Mouse (Mus musculus): ENCODE results near the gene Rd3.

The Rd3 gene

DNA sequence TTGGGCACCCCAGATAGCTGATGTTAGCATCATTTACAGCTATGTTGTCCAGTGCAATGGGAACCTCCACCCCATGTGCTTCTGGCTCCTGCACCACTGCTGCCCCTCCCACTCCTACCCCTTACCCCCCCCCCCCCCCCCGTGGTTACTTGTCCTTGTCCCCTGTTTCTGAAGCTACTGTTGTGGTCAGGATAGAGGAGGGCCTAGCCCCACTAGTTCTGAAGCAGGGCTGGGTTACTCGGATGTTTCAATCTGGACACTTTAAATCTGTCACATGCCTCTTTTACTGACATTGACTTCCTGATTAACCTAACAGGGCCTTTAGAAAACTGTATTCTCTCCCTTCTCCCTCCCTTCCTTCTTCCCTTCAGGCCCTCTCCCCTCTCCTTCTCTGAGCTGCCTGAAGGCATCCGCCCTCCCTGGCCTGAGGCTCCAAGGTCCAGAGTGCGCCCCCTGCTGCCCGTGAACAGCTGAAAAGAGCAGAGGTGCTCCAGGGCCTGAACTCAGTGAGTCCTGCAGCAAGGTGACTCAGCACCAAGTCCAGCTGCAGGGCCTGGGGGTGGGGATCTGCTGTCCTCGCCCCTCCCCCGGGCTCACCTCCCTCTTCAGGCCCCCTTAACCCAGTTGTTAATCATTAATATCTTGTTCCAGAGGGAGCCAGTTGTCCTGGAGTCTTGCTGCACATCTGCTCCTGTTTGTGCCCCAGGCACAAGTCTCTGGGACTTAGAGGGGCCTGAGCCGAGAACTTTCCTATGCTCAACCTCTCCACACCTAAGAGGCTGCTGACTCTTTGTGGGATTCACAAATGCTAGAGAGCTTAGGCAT is 13.0 kb upstream of the Rd3 start:
- DNase-seq (ENCODE audit: low read depth), result peak; percentile 85

DNA sequence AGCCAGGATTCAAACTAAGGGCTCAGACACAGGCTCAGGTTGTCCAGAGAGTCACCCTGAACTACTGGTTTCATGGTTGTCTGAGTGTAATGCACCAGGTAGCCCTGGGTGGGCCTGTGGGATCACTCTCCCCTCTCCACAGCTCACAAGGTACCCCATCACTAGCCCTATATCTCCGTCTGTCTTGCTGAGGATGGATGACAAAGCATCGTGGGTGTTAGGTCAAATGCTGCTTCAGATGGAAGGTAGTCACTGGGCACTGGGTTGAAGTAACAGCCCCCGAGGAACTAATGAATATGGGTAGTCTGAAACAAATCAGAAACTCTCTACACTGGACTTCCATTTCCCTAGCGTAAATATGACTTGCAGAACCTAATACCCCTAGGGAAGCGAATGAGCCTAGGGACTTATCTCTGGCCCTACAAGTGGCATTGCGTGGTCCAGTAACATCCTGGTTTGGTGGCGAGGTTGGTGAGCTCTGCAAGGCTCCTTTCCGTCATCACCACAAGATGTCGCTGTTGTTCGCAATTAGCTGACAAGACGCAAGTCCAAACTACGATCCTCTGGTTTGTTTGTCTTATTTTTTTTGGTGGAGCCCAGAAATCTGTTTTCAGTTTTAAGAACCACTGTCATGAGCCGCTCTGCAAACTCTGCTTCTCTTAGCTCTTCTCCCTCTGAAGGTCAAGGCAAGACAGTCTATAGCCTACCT is 12.2 kb upstream of the Rd3 start:
- DNase-seq (ENCODE audit: low read depth), result peak; percentile 90

DNA sequence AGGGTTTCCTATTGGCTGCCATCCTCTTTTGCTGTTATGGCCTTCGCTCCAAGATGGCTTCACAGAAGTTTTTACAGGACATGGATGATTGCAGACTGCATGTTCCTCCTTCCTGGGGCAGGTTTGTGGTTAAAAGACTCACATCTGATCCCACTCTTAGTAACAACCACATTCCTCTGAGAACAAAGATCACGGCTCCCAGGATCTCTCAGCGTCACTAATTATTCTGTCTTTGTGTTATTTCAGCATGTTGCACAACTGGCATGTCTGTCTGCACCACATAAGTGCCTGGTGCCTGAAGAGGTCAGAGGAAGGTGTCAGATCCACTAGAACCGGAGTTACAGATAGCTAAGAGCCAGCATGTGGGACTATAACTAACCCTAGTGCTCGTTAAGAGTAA is 7.2 kb upstream of the Rd3 start:
- DNase-seq (ENCODE audit: low read depth), result no peak

DNA sequence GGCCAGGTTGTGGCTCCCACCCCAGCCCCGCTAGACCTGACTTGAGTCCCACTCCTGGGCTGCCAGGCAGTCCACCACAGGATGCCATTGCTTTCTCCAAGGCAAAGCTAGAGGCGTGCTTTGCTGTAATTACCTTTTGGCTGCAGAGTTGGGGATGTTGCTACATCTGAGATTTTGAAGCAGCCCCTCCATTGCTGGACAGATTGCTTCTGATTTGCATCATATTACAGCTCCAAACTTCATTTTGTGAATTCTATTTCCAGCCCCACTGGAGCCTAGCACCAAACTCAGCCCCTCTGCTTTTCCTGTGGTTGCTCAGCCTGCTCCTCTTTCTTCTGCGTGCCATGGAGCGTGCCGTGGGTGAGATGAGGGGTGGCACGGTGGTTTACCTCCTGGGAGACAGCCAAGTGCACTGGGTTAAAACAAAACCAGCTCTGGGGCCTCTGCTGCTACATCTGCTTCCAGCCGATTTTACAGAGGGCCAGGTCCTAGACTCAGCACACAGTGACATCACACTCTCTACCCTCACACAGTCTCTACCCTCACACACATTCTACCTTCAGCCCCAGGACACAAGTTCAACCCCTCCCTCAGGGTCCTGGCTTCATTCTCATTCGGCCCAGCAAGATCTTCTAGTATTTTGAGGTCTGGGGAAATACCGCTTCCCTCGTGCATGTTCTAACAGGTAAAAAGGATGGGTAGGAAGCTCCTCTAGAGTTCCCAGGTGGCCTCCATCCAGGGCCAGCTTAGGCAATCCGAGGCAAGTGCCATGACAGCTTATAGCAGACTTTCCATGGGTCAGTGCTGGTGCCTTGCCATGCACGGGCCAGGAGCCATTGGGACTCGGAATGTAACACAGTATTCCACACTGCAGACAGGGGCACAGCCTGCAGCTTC is 2.4 kb upstream of the Rd3 start:
- DNase-seq (ENCODE audit: low read depth), result no peak

DNA sequence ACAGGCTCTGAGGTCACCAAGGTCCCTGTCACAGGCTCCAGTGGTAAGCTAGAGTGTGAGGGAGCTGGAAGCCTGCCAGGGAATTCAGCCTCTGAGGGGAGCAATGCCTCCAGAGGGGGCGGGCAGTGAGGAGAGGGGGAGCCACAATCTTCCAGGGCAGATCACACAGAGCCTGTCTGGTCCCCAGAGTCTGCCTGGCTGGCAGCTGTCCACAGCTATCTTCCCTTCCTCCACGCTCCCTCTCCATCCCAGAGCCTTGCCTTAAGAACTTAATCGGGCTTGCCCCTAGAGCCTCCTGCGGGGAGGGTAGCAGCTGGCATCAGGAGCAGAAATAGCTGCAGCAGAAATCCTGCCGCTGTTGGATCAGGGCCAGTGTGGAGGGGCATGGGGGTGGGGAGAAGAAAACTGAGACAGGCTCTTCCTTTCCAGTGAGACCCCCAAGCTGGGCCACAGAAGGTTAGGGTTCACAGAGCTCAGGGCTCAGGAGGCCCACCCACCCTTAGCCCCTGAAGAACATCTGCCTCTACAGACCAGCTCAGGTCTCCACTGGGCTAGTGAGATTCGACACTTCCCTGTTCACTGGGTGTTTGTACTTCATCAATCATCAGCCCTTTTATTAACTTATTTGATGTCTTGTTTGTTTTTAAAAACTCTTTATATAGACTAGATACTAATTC is 4.4 kb downstream of the Rd3 start:
- no peak for DNase-seq (ENCODE audit: low read depth)

DNA sequence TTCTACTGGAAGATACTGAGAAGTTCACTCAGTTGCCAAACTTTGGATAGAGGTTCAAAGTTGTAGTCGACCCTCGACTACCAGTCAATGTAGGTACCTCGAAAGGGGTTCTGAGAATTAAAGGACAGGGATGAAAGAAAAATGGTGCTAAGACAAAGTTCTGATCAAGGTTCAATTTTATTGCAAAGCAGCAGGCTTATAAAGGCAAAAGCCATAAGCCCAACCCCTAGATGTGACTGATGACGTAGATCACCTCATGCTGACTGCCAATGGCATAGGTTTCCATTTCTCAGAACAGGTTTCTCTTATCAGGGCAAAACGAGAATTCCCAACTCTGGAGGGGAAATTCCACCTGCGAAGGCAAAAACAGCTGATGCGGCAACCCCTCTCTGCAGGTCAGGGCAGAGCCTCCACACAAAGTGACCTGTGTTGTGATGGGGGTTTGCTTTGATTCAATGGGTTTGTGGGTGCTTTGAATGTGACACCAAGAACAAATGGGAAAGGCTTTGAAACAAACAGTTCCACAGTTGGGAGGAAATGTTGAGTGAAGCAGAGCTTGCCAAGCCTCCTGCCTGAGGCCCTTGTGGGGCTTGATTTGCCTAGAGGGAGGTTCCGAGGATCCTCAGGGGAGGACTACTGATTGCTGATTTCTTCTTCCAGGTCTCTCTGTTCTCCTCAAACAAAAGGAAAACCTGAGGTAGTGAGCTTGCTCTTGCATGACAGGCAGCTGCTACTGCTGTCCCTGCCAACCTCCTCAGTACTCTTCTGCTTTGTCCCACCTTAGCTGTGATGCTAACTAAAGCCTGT is 9.7 kb downstream of the Rd3 start:
- no peak for DNase-seq (ENCODE audit: low read depth)

DNA sequence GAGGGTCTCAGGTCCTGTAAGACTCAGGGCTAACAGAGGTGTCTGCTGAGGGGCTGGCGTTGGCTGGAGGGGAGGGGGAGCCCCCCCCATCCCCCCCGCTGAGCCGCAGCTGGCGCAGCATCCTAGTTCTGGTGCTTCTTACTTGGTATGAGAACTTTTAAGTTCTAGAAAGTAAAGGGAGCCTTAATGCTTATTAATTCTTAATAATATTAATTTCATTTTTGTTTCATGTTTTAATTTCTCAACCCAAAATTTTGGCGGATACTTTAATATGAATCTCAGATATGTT is 10.3 kb downstream of the Rd3 start:
- DNase-seq (ENCODE audit: low read depth), result no peak

DNA sequence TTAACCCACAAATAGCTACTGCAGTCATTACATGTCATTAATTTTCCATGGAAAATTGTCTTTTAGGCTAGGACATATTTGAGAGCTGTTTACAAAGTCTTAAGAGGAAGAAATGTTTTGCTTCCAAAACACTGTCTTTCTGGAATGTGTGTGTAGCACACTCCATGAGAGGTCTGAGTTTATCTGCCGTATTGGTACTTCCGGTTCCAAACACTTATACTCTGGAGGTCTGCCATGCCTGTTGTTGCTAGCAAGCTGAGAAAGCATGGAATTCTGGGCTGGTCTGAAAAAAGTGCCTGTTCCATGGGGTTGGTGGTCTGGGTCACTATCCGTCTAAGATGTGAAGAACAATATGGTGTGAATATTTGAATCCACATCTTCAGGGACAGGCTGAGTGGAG is 11.5 kb downstream of the Rd3 start:
- no peak for DNase-seq (ENCODE audit: low read depth)

DNA sequence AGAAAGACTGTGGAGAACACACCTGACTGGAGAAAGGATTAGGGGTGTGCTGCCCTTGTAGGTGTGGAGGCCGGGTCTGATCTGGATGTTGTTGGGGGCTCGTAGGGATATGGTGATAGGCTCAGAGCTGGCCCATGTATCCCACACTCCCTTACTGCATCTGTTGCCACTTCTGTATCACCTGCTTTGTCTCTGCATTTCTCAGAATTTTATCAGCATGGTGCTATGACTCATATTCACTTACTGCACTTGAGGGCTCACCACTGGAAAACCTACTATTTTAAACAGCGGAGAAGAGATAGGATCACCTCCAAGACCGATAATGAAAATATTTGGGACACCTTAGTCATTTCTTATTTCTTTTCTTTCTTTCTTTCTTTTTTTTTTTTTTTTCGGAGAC is 11.9 kb downstream of the Rd3 start:
- DNase-seq (ENCODE audit: low read depth), result peak; percentile 5

DNA sequence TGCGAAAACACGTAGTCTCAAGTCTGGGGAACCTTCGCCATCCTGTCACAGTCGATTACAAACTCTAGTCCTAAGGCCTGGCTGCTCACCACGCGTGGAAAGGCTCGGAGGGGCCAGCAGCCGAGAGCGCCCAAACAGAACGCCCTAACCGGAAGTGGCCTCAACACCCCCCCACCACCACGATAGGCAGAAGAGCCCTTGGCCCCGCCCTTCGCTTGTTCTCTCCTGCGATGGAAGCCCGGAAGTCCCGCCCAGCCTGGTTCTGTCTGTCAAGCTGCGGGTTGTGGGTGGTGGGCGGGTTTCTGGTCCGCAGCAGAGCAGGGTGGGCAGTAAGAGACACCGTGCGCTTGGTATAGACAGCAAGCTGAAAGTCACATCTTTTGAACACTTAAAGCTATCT is 12.8 kb downstream of the Rd3 start:
- DNase-seq (ENCODE audit: low read depth), result peak; percentile 95

DNA sequence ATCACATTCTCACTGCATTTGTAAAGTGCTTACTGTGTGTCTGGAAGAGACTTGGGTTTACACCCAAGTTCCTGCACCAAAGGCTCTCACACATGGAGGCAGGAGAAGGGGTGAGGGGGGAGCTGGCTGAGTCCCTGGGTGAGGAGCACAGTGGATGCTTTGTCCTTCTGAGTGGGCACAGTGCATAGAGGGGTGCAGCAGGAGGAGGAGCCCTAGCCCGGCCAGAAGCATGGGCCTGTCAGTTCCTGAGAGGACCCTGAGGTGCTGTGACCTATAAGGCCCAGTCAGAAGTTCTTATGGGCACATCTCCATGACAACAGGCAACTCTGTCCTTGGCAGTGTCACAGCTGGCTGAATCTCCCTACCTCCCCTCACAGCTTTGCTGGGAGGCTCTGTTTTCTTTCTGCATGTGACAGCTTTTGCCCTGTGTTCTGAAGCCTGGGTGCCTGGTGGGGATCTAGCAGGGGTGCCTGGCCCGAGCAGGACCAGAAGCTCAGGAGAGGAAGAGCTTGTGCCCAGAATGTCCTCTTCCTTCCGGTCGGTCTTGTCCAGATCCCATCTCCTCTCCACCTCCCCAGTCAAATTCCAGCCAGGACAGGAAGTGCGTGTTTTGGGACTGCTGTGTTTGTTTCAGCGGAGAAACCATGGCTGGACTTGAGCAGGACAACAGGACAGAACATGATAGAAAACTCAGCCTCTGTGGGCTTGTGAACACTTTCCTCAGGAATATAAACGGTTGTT is 15.0 kb downstream of the Rd3 start:
- no peak for DNase-seq (ENCODE audit: low read depth)

DNA sequence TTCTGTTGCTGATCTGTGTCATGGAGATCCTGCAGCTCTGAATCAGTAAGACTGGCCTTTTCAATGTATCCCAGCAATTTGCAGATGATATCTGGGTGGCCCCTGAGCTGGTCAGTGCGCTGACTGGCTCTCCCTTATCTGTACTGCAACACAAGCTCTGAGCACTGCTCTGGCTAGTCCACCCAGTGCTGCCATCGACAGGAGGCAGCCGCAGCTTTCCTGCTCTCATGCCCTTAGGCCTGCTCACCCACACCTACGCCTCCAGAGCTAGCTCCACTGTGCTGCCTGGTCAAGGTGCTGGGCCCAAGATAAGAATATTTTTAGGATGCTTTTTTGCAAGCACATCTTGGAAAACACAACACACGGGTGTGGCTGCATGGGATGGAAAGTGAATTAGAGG is 17.3 kb downstream of the Rd3 start:
- no peak for DNase-seq (ENCODE audit: low read depth)

DNA sequence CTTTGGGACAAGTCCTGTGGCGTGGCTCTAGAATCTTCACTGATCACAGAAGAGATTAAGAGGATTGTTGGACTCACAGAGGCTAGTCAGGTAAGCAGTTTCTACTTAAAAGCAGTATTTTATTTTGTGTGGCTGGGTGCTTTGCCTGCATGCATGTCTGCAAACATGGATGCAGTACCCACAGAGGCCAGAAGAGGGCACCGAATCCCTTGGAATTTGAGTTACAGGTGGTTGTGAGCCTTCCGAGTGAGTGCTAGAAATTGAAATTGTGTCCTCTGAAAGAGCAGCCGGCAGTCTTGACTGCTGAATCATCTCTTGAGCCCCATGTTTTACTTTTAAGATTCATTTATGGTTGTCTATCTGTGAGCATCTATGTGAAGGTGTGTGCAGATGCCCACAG is 18.3 kb downstream of the Rd3 start:
- DNase-seq (ENCODE audit: low read depth), result peak; percentile 84

DNA sequence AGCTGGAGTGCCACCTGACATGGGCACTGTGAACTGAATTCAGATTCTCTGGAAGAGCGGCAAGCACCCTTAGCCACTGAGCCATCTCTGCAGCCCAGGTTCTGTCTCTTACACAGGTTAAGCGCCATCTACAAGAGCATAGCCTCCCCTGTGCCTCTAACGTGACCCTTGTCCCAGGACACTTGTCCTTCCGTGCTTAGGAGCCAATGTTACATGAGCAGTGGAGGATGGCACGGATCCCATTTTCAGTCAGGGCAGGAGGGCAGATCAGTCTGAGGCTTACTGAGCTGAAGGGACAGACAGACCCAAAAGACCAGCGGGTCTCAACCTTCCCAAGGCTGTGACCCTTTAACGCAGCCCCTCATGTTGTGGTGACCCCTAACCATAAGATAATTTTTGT is 18.7 kb downstream of the Rd3 start:
- DNase-seq (ENCODE audit: low read depth), result no peak

DNA sequence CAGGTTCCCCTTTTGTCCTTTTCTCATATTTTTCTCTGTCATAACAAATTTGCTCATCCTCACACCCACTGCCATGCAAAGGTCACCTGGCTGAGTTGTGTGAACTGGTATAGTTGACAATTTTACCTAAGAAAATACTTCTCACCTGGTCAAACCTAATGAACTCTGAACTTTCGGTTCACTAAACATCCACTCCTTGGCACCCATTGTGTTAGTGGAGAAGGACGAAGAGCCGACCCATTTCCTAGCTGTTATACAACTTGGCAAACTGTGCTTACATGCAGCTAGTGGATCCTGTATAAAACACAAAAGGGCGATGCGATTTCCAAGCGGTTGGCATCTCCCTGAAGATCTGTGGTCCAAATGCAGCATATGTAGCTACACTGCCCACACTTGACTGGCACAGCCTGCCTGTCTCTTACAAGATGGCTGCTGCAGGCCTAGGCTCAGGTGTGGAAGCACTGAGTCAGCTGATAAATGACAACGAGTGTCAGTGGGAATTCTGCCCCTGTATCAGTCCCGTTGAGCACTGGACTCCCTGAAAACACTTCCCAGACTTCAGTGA is 19.5 kb downstream of the Rd3 start:
- DNase-seq (ENCODE audit: low read depth), result peak; percentile 5

DNA sequence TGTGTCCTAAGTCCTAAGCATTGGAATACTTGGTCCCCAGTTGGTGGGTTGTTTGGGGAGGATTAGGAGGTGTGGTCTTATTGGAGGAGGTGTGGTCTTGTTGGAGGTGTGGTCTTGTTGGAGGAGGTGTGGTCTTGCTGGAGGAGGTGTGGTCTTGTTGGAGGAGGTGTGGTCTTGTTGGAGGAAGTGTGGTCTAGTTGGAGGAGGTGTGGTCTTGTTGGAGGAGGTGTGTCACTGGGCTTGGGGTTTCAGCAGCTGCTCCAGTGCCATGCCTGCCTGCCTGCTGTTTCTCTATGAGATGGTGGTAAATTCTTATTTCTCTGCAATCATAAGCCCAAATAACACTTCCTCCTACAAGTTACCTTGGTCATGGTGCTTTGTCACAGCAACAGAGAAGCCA is 21.9 kb downstream of the Rd3 start:
- DNase-seq (ENCODE audit: low read depth), result peak; percentile 37

Measured in naive thymus-derived CD4-positive, alpha-beta T cell, adult 2 months (primary cell).